Mouse (Mus musculus): ENCODE data around the gene Nav2. TPM values are rescaled to one million over a fixed set of nuclear protein-coding genes. Genes with fewer than 3 reads are reported as not detected.

Nav2 gene
- polyA plus RNA-seq, 1 experiment from 2014 or later = 12.4 TPM

DNA sequence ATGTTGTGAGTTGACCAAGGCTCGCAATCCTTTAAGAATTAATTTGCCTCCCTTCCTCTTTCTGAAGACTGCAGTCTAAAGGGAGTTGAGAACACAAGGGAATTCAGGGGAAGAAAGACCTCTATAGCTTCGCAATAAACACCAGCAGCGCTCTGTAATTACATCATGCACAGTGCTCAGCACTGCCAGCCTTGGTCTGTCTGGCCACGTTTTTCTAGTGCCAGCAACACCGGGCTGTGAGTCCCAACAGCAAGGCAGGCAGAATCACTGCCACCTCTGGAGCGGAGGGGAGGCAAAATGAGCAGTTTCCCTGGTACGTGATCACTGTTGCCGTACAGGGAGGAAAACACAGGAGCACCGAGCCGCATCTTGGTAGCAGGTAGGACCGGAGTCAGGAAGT, 657.3 kb downstream of the Nav2 start:
- ATAC-seq (ENCODE audit: insufficient number of reproducible peaks, insufficient read depth, low FRiP score, low TSS enrichment, low read depth) = no peak
- Histone ChIP-seq H3K27me3 (no peaks in the 10 kb centered on the region), H3K36me3 (peaks cover 15% of the 10 kb centered on the region; the same call in 1 of the 2 replicates), H3K9me3 (no peaks in the 10 kb centered on the region), H3K4me1 (replicated peaks) (peaks cover 21% of the 10 kb centered on the region), H3K27ac (0 out of 2 replicates have a peak overlapping the region, but pooled peaks have one; percentile 23), H3K4me3 (replicated peaks) (no peak overlapping the region), H3K4me2 (no peak overlapping the region), H3K9ac (replicated peaks) (no peak overlapping the region)
- 80% methylated on average over 11 of the region's 11 CpGs for WGBS

DNA sequence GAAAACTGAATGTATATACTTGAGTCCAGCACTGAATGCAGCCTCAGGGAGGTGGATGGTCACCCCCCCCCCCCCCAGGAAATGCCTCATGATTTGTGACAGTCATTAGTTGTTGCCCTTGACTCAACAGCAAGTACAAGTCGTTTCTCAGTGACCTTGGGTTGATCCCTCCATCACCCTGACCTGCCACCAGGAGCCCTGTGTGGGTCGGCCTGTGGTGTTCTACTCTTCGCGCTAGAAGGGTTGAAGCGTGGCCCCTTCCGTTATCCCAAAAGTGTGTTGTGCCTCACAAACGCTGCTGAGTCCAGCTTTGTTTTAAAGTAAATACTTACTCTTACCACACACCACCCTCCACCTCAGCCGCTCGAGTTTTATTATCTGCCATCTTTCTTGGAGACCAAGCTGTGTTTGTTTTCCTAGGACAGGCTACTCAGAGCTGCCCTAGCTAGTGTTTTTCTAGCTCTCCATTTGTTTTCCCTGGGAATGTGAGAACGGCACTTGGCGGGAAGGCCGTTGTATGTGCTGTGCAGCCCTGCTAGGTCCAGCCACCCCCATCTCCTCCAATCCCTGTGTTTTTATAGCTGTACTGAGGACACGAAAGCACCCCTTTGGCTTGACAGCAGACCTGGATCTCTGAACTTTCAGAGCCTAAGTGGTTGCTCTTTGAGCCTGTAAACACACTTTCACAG, 659.0 kb downstream of the Nav2 start:
- peaks cover 21% of the 10 kb centered on the region; the same call in 1 of the 2 replicates for H3K36me3 ChIP-seq
- H3K9ac ChIP-seq (replicated peaks) = no peak overlapping the region
- WGBS = 48% methylated on average over 13 of the region's 13 CpGs
- H3K27ac ChIP-seq = peak overlapping the region; percentile 53; the same call in 1 of the 2 replicates
- H3K4me1 ChIP-seq (replicated peaks) = peaks cover 21% of the 10 kb centered on the region
- no peak for ATAC-seq (ENCODE audit: insufficient number of reproducible peaks, insufficient read depth, low FRiP score, low TSS enrichment, low read depth)
- no peaks in the 10 kb centered on the region for H3K9me3 ChIP-seq
- no peak overlapping the region for H3K4me3 ChIP-seq (replicated peaks)
- no peak overlapping the region for H3K4me2 ChIP-seq
- no peaks in the 10 kb centered on the region for H3K27me3 ChIP-seq

GRCm38 (mm10) chr7:49569646-49570045, 661.1 kb downstream of the Nav2 start:
- peaks cover 21% of the 10 kb centered on the region for H3K4me1 ChIP-seq (replicated peaks)
- no peak overlapping the region for H3K27ac ChIP-seq
- WGBS = 83% methylated on average over 7 of the region's 7 CpGs
- H3K4me3 ChIP-seq (replicated peaks) = no peak overlapping the region
- peaks cover 21% of the 10 kb centered on the region; the same call in 1 of the 2 replicates for H3K36me3 ChIP-seq
- H3K27me3 ChIP-seq = no peaks in the 10 kb centered on the region
- H3K4me2 ChIP-seq = no peak overlapping the region
- no peaks in the 10 kb centered on the region for H3K9me3 ChIP-seq
- no peak for ATAC-seq (ENCODE audit: insufficient number of reproducible peaks, insufficient read depth, low FRiP score, low TSS enrichment, low read depth)
- H3K9ac ChIP-seq (replicated peaks) = no peak overlapping the region

- Histone ChIP-seq H3K4me3 (replicated peaks) (no peak overlapping the region), H3K9ac (replicated peaks) (no peak overlapping the region), H3K36me3 (peaks cover 21% of the 10 kb centered on the region), H3K4me1 (replicated peaks) (peaks cover 9% of the 10 kb centered on the region), H3K27me3 (no peaks in the 10 kb centered on the region), H3K9me3 (no peaks in the 10 kb centered on the region), H3K27ac (no peak overlapping the region), H3K4me2 (no peak overlapping the region)
- WGBS = 87% methylated on average over 2 of the region's 2 CpGs
- ATAC-seq (ENCODE audit: insufficient number of reproducible peaks, insufficient read depth, low FRiP score, low TSS enrichment, low read depth) = no peak
Observed at GRCm38 (mm10) chr7:49571606-49572005, 663.1 kb downstream of the Nav2 start.

- Histone ChIP-seq H3K36me3 (peaks cover 38% of the 10 kb centered on the region), H3K27me3 (no peaks in the 10 kb centered on the region), H3K4me1 (replicated peaks) (no peaks in the 10 kb centered on the region), H3K27ac (no peak overlapping the region), H3K9ac (replicated peaks) (no peak overlapping the region), H3K4me3 (replicated peaks) (no peak overlapping the region), H3K4me2 (no peak overlapping the region), H3K9me3 (no peaks in the 10 kb centered on the region)
- ATAC-seq (ENCODE audit: insufficient number of reproducible peaks, insufficient read depth, low FRiP score, low TSS enrichment, low read depth) = no peak
- WGBS = 94% methylated on average over 9 of the region's 9 CpGs
Observed at GRCm38 (mm10) chr7:49575226-49575625, 666.7 kb downstream of the Nav2 start.

DNA sequence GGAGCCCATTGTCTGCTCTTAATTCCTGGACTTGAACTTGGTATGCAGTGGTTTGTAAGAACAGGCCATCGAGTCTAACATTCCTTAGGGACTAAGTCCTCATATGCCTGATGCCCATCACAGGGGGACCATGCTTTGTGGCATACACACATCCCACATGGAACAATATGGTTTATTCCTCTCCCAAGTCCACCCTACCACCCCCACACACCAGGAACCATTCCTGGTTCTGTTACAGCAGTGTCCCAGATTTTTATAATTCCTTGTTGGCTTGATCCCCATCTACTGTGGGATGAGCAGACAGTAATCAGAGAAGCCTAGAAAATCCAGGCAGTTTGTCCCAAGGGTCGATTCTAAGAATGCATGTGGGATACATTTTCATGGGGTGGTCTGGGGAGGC, 668.6 kb downstream of the Nav2 start:
- Histone ChIP-seq H3K4me1 (replicated peaks) (no peaks in the 10 kb centered on the region), H3K4me3 (replicated peaks) (no peak overlapping the region), H3K9me3 (no peaks in the 10 kb centered on the region), H3K27me3 (no peaks in the 10 kb centered on the region), H3K9ac (replicated peaks) (no peak overlapping the region), H3K27ac (no peak overlapping the region), H3K4me2 (no peak overlapping the region), H3K36me3 (peaks cover 33% of the 10 kb centered on the region)
- 90% methylated on average over 2 of the region's 2 CpGs for WGBS
- ATAC-seq (ENCODE audit: insufficient number of reproducible peaks, insufficient read depth, low FRiP score, low TSS enrichment, low read depth) = no peak

DNA sequence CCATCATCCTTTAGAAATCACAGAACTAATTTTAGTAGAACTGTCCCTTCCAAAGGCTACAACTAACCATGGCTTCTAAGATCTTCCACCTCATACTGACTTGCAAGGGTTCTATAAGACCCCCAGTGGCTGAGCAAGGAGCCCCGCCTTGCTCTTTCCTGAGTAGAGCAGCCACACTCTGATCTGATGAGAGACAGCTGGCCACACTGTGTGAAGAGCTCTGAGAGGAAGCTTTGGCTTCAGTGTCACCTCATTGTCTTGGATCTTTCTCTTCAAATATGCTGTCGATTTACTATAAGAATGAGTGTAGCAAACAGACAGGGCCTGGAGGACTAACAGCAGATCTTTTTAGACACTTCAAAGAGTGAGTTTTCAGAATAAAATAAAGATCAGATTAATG, 673.4 kb downstream of the Nav2 start:
- Histone ChIP-seq H3K27ac (no peak overlapping the region), H3K27me3 (no peaks in the 10 kb centered on the region), H3K4me2 (no peak overlapping the region), H3K9me3 (no peaks in the 10 kb centered on the region), H3K4me3 (replicated peaks) (no peak overlapping the region), H3K9ac (replicated peaks) (no peak overlapping the region), H3K4me1 (replicated peaks) (no peaks in the 10 kb centered on the region), H3K36me3 (peaks cover 40% of the 10 kb centered on the region; the same call in 1 of the 2 replicates)
- WGBS = 90% methylated on average over 2 of the region's 2 CpGs
- no peak for ATAC-seq (ENCODE audit: insufficient number of reproducible peaks, insufficient read depth, low FRiP score, low TSS enrichment, low read depth)

DNA sequence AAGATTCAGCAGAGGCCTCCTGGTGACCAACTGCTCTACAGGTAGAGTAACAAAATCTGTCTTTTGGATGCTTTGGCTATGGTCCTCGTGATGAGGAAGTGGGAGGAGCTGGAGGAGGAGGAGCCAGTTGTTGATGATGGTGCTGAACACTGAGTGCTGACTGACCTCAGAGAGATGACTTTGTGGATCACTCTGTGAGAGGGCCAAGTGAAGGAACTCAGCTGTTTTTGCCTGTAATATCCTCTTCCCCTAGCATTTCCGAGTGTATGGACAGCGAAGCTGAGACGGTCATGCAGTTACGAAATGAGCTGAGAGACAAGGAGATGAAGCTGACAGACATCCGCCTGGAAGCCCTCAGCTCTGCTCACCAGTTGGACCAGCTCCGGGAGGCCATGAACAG, 674.0 kb downstream of the Nav2 start:
- no peak overlapping the region for H3K27ac ChIP-seq
- no peaks in the 10 kb centered on the region for H3K27me3 ChIP-seq
- H3K4me2 ChIP-seq = no peak overlapping the region
- H3K4me1 ChIP-seq (replicated peaks) = no peaks in the 10 kb centered on the region
- H3K4me3 ChIP-seq (replicated peaks) = no peak overlapping the region
- no peaks in the 10 kb centered on the region for H3K9me3 ChIP-seq
- H3K9ac ChIP-seq (replicated peaks) = no peak overlapping the region
- ATAC-seq (ENCODE audit: insufficient number of reproducible peaks, insufficient read depth, low FRiP score, low TSS enrichment, low read depth) = no peak
- H3K36me3 ChIP-seq = peaks cover 39% of the 10 kb centered on the region; the same call in 1 of the 2 replicates
- 84% methylated on average over 7 of the region's 7 CpGs for WGBS

- Histone ChIP-seq H3K27ac (no peak overlapping the region), H3K4me1 (replicated peaks) (no peaks in the 10 kb centered on the region), H3K9me3 (no peaks in the 10 kb centered on the region), H3K9ac (replicated peaks) (no peak overlapping the region), H3K4me3 (replicated peaks) (no peak overlapping the region), H3K36me3 (peaks cover 39% of the 10 kb centered on the region; the same call in 1 of the 2 replicates), H3K4me2 (no peak overlapping the region), H3K27me3 (no peaks in the 10 kb centered on the region)
- WGBS = 93% methylated on average over 6 of the region's 6 CpGs
- no peak for ATAC-seq (ENCODE audit: insufficient number of reproducible peaks, insufficient read depth, low FRiP score, low TSS enrichment, low read depth)
Observed at GRCm38 (mm10) chr7:49583176-49583575, 674.7 kb downstream of the Nav2 start.

- peaks cover 37% of the 10 kb centered on the region for H3K36me3 ChIP-seq
- no peaks in the 10 kb centered on the region for H3K27me3 ChIP-seq
- no peak overlapping the region for H3K4me2 ChIP-seq
- no peak for ATAC-seq (ENCODE audit: insufficient number of reproducible peaks, insufficient read depth, low FRiP score, low TSS enrichment, low read depth)
- H3K4me1 ChIP-seq (replicated peaks) = no peaks in the 10 kb centered on the region
- no peak overlapping the region for H3K9ac ChIP-seq (replicated peaks)
- H3K4me3 ChIP-seq (replicated peaks) = no peak overlapping the region
- WGBS = 76% methylated on average over 5 of the region's 5 CpGs
- no peaks in the 10 kb centered on the region for H3K9me3 ChIP-seq
- no peak overlapping the region for H3K27ac ChIP-seq
Observed at GRCm38 (mm10) chr7:49586530-49587120, 678.1 kb downstream of the Nav2 start.

GRCm38 (mm10) chr7:49589635-49590034, 681.1 kb downstream of the Nav2 start:
- WGBS = 78% methylated on average over 8 of the region's 8 CpGs
- Histone ChIP-seq H3K27me3 (no peaks in the 10 kb centered on the region), H3K4me3 (replicated peaks) (no peak overlapping the region), H3K27ac (no peak overlapping the region), H3K36me3 (peaks cover 40% of the 10 kb centered on the region), H3K9ac (replicated peaks) (no peak overlapping the region), H3K9me3 (no peaks in the 10 kb centered on the region), H3K4me1 (replicated peaks) (no peaks in the 10 kb centered on the region), H3K4me2 (no peak overlapping the region)
- no peak for ATAC-seq (ENCODE audit: insufficient number of reproducible peaks, insufficient read depth, low FRiP score, low TSS enrichment, low read depth)

Measured in limb, embryonic 12.5 days (tissue).